Mouse (Mus musculus) midbrain, embryonic 11.5 days (tissue): ENCODE data around the gene Arhgef5. TPM values are rescaled to one million over a fixed set of nuclear protein-coding genes. Genes with fewer than 3 reads are reported as not detected.
A peak's percentile ranks its signal among the peaks of the same experiment; 100 is the strongest.

Experiments used
- ATAC-seq: fragments of 200-750 bp; cut with Nextera tagmentation; 2 replicates; pipeline ENCODE4 v1.8.0; 2017; ENCODE audit warnings: moderate TSS enrichment, moderate library complexity; ENCODE audit not compliant: low FRiP score
- DNase-seq: peaks from one replicate; pipeline ENCODE4 v3.0.0; 2015; ENCODE audit warnings: low spot score; ENCODE audit errors: missing footprints
- H3K27ac ChIP-seq: fragments of 300-500 bp; sonication (generic); 2 replicates; pipeline ENCODE4 v1.5.1; 2014; ENCODE audit warnings: low read depth, low read length
- H3K27me3 ChIP-seq: fragments of 300-500 bp; sonication (generic); 2 replicates; pipeline ENCODE4 v1.6.1; 2014; ENCODE audit warnings: mild to moderate bottlenecking, low read length, moderate library complexity, mixed read lengths; ENCODE audit not compliant: control insufficient read depth, insufficient read depth
- H3K36me3 ChIP-seq: fragments of 300-500 bp; sonication (generic); 2 replicates; pipeline ENCODE4 v1.6.1; 2014; ENCODE audit warnings: mild to moderate bottlenecking, low read length, moderate library complexity, mixed read lengths; ENCODE audit not compliant: control insufficient read depth, insufficient read depth
- H3K4me1 ChIP-seq: fragments of 300-500 bp; sonication (generic); 2 replicates; pipeline ENCODE4 v1.6.1; 2014; ENCODE audit warnings: low read length; ENCODE audit not compliant: control insufficient read depth, insufficient read depth
- H3K4me2 ChIP-seq: fragments of 300-500 bp; sonication (generic); 2 replicates; pipeline ENCODE4 v1.6.1; 2014; ENCODE audit warnings: mild to moderate bottlenecking, moderate library complexity
- H3K4me3 ChIP-seq: fragments of 300-500 bp; sonication (generic); 2 replicates; pipeline ENCODE4 v1.5.1; 2014; ENCODE audit warnings: low read depth, low read length
- H3K9ac ChIP-seq: fragments of 300-500 bp; sonication (generic); 2 replicates; pipeline ENCODE4 v1.6.1; 2014; ENCODE audit warnings: low read length
- H3K9me3 ChIP-seq: fragments of 300-500 bp; sonication (generic); 2 replicates; pipeline ENCODE4 v1.6.1; 2016; ENCODE audit warnings: low read length; ENCODE audit not compliant: control insufficient read depth
- WGBS: fragments of 180-500 bp; shearing (Covaris S2); extraction: QIAGEN DNeasy Blood & Tissue Kit; methylation state at CpG from one replicate; pipeline ENCODE4 v1.1.7; 2014; 5-methylcytosine and 5-hydroxymethylcytosine counted together
- polyA plus RNA-seq: library from polyadenylated mRNA; unstranded; fragments of >200 nt; fragmentation: Nextera tagmentation; extraction: Ambion mirVana; gene quantifications from 2 replicates; pipeline ENCODE4 v1.2.1, GENCODE M21; 2014

Gene Arhgef5
- polyA plus RNA-seq, 1 experiment from 2014 or later = 2.8 TPM

DNA sequence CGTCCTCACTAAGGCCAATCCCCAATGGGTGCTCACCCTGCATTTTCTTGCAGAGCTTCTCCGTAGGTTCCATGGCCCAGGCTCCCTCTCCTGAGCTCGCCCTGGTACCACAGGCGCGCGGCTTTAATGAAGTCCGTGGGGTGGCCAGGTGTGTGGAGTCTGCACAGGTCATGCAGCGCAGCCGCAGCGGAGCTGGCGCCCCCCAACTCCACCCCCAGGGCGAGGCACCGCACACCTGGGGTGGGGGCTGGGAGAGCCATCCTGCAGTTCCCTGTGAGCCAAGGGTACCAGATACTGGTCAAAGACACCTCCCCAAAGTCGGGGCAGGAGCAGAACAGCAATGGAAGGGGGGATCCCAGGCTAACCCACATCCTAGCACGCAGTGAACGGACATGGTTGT, 44.1 kb downstream of the Arhgef5 start, which contains the start of gene Nobox:
Gene Nobox, minus strand, starts transcription at position 101 of the 400 bp plus-strand sequence.
- Histone ChIP-seq H3K9ac (no peak within 1 kb of the TSS), H3K27ac (no peak within 1 kb of the TSS), H3K4me1 (no peaks in the 10 kb centered on the region), H3K4me2 (no peak within 1 kb of the TSS), H3K27me3 (no peaks in the 10 kb centered on the region), H3K4me3 (no peak within 1 kb of the TSS), H3K9me3 (no peaks in the 10 kb centered on the region), H3K36me3 (no peaks in the 10 kb centered on the region)
- ATAC-seq (no peak), DNase-seq (no peak)
- WGBS = 56% methylated on average over 16 of the region's 16 CpGs

GRCm38 (mm10) chr6:43310071-43310470, 44.7 kb downstream of the Arhgef5 start:
- H3K9me3 ChIP-seq = no peaks in the 10 kb centered on the region
- H3K4me3 ChIP-seq = no peak overlapping the region
- 80% methylated on average over 6 of the region's 6 CpGs for WGBS
- no peak overlapping the region for H3K4me2 ChIP-seq
- no peak overlapping the region for H3K27ac ChIP-seq
- no peaks in the 10 kb centered on the region for H3K4me1 ChIP-seq
- H3K27me3 ChIP-seq = no peaks in the 10 kb centered on the region
- H3K9ac ChIP-seq = no peak overlapping the region
- DNase-seq (no peak), ATAC-seq (no peak)
- H3K36me3 ChIP-seq = no peaks in the 10 kb centered on the region

- Histone ChIP-seq H3K27me3 (no peaks in the 10 kb centered on the region), H3K4me3 (no peak overlapping the region), H3K27ac (no peak overlapping the region), H3K4me1 (no peaks in the 10 kb centered on the region), H3K9me3 (no peaks in the 10 kb centered on the region), H3K4me2 (no peak overlapping the region), H3K9ac (no peak overlapping the region), H3K36me3 (no peaks in the 10 kb centered on the region)
- DNase-seq (no peak), ATAC-seq (no peak)
Measured at GRCm38 (mm10) chr6:43312546-43312945, 47.2 kb downstream of the Arhgef5 start.

GRCm38 (mm10) chr6:43312961-43313656, 47.7 kb downstream of the Arhgef5 start:
- H3K36me3 ChIP-seq = no peaks in the 10 kb centered on the region
- H3K4me1 ChIP-seq = no peaks in the 10 kb centered on the region
- peak; percentile 73 for ATAC-seq
- no peak overlapping the region for H3K27ac ChIP-seq
- H3K9ac ChIP-seq = no peak overlapping the region
- DNase-seq = no peak
- no peak overlapping the region for H3K4me2 ChIP-seq
- no peaks in the 10 kb centered on the region for H3K27me3 ChIP-seq
- 59% methylated on average over 8 of the region's 8 CpGs for whole genome bisulfite sequencing
- no peaks in the 10 kb centered on the region for H3K9me3 ChIP-seq
- H3K4me3 ChIP-seq = no peak overlapping the region

- DNase-seq = no peak
- 81% methylated on average over 4 of the region's 4 CpGs for WGBS
- no peaks in the 10 kb centered on the region for H3K4me1 ChIP-seq
- H3K27me3 ChIP-seq = no peaks in the 10 kb centered on the region
- H3K9me3 ChIP-seq = no peaks in the 10 kb centered on the region
- H3K36me3 ChIP-seq = no peaks in the 10 kb centered on the region
- no peak overlapping the region for H3K4me3 ChIP-seq
- H3K4me2 ChIP-seq = no peak overlapping the region
- no peak overlapping the region for H3K27ac ChIP-seq
- no peak overlapping the region for H3K9ac ChIP-seq
- no peak for ATAC-seq
Measured at GRCm38 (mm10) chr6:43333479-43333878, 68.1 kb downstream of the Arhgef5 start.

GRCm38 (mm10) chr6:43335619-43336234, 70.3 kb downstream of the Arhgef5 start:
- 86% methylated on average over 3 of the region's 3 CpGs for WGBS
- no peaks in the 10 kb centered on the region for H3K9me3 ChIP-seq
- H3K4me1 ChIP-seq = no peaks in the 10 kb centered on the region
- DNase-seq (no peak), ATAC-seq (no peak)
- no peak overlapping the region for H3K9ac ChIP-seq
- no peak overlapping the region for H3K27ac ChIP-seq
- no peaks in the 10 kb centered on the region for H3K36me3 ChIP-seq
- H3K4me3 ChIP-seq = no peak overlapping the region
- no peaks in the 10 kb centered on the region for H3K27me3 ChIP-seq
- no peak overlapping the region for H3K4me2 ChIP-seq

- H3K9me3 ChIP-seq = no peaks in the 10 kb centered on the region
- no peak overlapping the region for H3K9ac ChIP-seq
- no peak overlapping the region for H3K27ac ChIP-seq
- WGBS = 60% methylated on average over 10 of the region's 10 CpGs
- no peak overlapping the region for H3K4me3 ChIP-seq
- H3K36me3 ChIP-seq = no peaks in the 10 kb centered on the region
- no peak for ATAC-seq
- H3K4me1 ChIP-seq = no peaks in the 10 kb centered on the region
- no peaks in the 10 kb centered on the region for H3K27me3 ChIP-seq
- no peak overlapping the region for H3K4me2 ChIP-seq
- no peak for DNase-seq
Measured at GRCm38 (mm10) chr6:43337491-43337961, 72.1 kb downstream of the Arhgef5 start.

GRCm38 (mm10) chr6:43338804-43339203, 73.4 kb downstream of the Arhgef5 start:
- H3K27me3 ChIP-seq = no peaks in the 10 kb centered on the region
- H3K9me3 ChIP-seq = no peaks in the 10 kb centered on the region
- no peak for DNase-seq
- no peak overlapping the region for H3K4me2 ChIP-seq
- H3K9ac ChIP-seq = no peak overlapping the region
- H3K4me1 ChIP-seq = no peaks in the 10 kb centered on the region
- WGBS = 68% methylated on average over 2 of the region's 2 CpGs
- no peak for ATAC-seq
- no peaks in the 10 kb centered on the region for H3K36me3 ChIP-seq
- H3K4me3 ChIP-seq = no peak overlapping the region
- no peak overlapping the region for H3K27ac ChIP-seq
